Mouse (Mus musculus): ENCODE data around the gene Grip1. TPM values are rescaled to one million over a fixed set of nuclear protein-coding genes. Genes with fewer than 3 reads are reported as not detected.

Grip1 gene
- polyA plus RNA-seq, 1 experiment from 2014 or later: 1.7 TPM

DNA sequence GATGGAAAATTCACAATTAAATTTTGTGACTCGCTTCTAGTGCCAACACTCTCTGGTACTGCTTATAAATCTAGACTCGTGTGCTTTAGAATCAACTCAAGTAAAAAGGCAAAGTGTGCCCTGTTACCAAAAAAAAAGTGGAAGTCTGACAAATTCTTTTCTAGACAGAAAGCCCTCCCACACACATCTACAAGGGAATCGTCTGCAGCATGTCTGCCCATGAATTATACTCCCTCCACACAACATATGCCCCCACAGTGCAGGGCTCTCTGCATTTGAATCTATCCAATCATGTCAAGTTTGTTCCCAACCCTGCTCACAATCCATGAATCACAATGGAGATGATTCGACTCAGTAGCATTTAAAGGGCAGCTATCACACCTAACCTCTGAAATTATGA is 380.5 kb downstream of the Grip1 start:
- no peaks in the 10 kb centered on the region for H3K36me3 ChIP-seq
- H3K9me3 ChIP-seq: no peaks in the 10 kb centered on the region
- H3K4me2 ChIP-seq (replicated peaks): no peak overlapping the region
- no peak overlapping the region for H3K4me3 ChIP-seq (replicated peaks)
- H3K27ac ChIP-seq: no peak overlapping the region
- no peak overlapping the region for H3K9ac ChIP-seq
- H3K4me1 ChIP-seq (replicated peaks): no peaks in the 10 kb centered on the region
- H3K27me3 ChIP-seq (replicated peaks): no peaks in the 10 kb centered on the region
- ATAC-seq: no peak
- WGBS: 76% methylated on average over 4 of the region's 4 CpGs

DNA sequence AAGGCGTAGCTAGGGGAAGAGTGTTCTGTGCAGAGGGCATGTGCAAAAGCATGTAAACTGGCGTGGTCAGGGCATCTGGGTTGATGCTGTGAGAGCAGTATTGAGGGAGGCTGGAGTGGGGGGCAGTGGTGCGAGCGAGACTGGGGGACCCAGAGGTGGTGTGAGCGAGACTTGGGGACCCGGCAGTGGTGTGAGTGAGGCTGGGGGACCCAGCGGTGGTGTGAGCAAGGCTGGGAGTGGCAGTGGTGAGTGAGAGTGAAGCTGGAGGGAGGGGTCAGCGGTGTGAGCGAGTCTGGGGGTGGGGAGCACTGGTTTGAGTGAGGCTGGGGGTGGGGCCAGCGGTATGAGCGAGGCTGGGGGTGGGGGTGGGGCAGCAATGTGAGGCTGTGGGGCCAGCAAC is 386.0 kb downstream of the Grip1 start:
- Histone ChIP-seq H3K36me3 (no peaks in the 10 kb centered on the region), H3K9ac (no peak overlapping the region), H3K4me2 (replicated peaks) (no peak overlapping the region), H3K9me3 (no peaks in the 10 kb centered on the region), H3K4me3 (replicated peaks) (no peak overlapping the region), H3K27me3 (replicated peaks) (no peaks in the 10 kb centered on the region), H3K4me1 (replicated peaks) (no peaks in the 10 kb centered on the region), H3K27ac (no peak overlapping the region)
- WGBS: 78% methylated on average over 11 of the region's 11 CpGs
- no peak for ATAC-seq

DNA sequence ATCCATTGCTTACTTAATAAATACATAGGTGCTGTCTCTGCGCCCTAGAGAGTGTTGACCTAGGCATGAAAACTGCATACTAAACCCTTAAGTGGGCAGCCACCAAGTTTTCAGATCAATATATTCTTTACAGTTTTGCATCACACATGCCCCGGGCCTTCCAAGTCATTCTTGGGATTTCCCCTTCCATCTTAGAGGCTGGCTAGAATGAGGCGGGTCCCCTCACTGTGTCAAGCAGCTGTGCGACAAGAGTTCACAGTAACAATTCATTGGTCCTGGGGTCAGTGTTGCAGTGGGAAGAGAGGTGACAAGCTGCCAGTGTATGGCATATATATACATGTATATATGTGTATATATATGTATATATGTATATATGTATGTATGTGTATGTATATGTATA is 388.4 kb downstream of the Grip1 start:
- no peak overlapping the region for H3K4me2 ChIP-seq (replicated peaks)
- no peak for ATAC-seq
- WGBS: 88% methylated on average over 4 of the region's 4 CpGs
- H3K4me3 ChIP-seq (replicated peaks): no peak overlapping the region
- no peak overlapping the region for H3K9ac ChIP-seq
- H3K27ac ChIP-seq: no peak overlapping the region
- no peaks in the 10 kb centered on the region for H3K36me3 ChIP-seq
- H3K9me3 ChIP-seq: no peaks in the 10 kb centered on the region
- no peaks in the 10 kb centered on the region for H3K27me3 ChIP-seq (replicated peaks)
- H3K4me1 ChIP-seq (replicated peaks): no peaks in the 10 kb centered on the region

DNA sequence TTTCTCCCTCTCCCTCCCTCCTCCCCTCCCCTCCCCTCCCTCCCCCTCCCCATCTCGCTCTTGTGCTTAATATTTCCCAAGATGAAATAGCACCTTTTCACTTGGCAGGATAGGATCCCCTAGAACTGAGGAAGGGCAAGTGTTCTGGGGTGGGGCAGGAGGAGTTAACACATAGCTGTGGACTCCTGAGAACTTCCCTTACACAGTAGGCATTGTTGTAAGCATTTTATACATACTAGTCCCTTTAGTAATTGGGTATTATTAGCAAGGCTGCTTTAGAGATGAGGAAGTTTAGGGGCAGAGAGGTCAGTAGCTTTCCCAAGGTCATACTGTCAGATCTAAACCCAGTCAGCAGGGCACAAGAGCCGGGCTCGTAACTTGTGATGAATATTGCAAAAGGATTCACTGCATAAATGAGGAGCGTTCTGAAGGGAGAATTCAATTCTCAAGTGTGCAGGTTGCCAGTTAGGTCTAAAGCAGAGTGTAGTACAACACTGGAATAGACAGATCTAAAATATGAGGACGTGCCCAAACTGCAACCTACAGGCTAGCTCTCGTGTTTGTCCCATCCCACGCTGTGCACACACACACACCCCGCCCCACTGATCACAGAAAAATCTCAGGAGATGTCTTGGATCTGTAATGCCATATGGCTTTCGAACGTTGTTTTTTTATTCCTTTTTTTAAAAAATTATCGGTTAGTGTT is 392.2 kb downstream of the Grip1 start:
- ATAC-seq: no peak
- Histone ChIP-seq H3K27ac (no peak overlapping the region), H3K9ac (no peak overlapping the region), H3K36me3 (no peaks in the 10 kb centered on the region), H3K27me3 (replicated peaks) (no peaks in the 10 kb centered on the region), H3K4me2 (replicated peaks) (no peak overlapping the region), H3K9me3 (no peaks in the 10 kb centered on the region), H3K4me3 (replicated peaks) (no peak overlapping the region), H3K4me1 (replicated peaks) (no peaks in the 10 kb centered on the region)
- 83% methylated on average over 11 of the region's 11 CpGs for WGBS

DNA sequence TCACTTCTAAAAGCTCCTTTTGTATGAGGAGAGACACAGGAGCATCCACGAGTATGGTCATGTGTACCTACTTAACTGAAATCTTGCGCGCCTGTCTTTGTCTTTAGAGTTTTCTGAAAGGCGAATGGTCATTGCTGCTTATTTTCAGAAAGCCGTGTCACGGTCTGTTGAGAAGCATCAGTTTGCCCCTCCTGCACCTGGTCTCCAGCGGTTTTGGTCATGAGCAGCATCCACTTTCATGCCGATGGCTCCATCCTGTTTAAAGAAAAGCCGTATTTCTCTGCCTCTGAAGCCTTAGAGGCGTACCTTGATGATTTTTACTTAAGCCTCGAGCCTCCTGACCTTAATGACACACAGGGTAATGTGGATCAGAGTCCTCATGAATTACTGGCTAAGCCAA is 398.0 kb downstream of the Grip1 start:
- no peak overlapping the region for H3K27ac ChIP-seq
- ATAC-seq: no peak
- no peak overlapping the region for H3K4me3 ChIP-seq (replicated peaks)
- no peaks in the 10 kb centered on the region for H3K4me1 ChIP-seq (replicated peaks)
- no peaks in the 10 kb centered on the region for H3K9me3 ChIP-seq
- no peak overlapping the region for H3K4me2 ChIP-seq (replicated peaks)
- no peaks in the 10 kb centered on the region for H3K27me3 ChIP-seq (replicated peaks)
- H3K36me3 ChIP-seq: no peaks in the 10 kb centered on the region
- H3K9ac ChIP-seq: no peak overlapping the region
- WGBS: 85% methylated on average over 11 of the region's 11 CpGs

DNA sequence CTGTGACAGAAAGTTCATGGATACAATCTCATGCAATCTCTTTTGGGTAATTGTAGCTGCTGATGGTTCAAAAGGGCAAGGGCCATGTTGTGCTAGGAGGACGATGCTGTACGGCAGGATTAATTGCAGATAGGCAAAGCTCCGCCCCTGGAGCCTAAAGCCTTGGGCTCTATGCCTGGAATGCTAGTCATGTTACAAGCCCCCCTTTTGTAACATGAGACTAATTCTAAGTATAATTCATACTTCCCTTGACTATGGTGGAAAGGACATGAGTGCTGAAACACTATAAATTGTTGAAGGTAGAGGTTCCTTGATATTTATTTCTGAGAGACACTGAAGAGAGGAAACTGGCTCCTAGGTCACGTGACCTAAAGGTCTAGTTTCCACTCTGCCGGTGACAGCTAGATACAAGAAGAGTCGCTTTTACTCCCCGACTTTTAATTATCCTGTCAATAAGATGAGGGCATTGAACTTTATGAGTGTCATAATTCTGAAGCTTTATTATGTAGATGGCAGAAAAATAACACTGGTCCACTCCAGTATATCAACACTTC is 399.0 kb downstream of the Grip1 start:
- no peak for ATAC-seq
- Histone ChIP-seq H3K4me2 (replicated peaks) (no peak overlapping the region), H3K4me3 (replicated peaks) (no peak overlapping the region), H3K27me3 (replicated peaks) (no peaks in the 10 kb centered on the region), H3K36me3 (no peaks in the 10 kb centered on the region), H3K9me3 (no peaks in the 10 kb centered on the region), H3K4me1 (replicated peaks) (no peaks in the 10 kb centered on the region), H3K27ac (no peak overlapping the region), H3K9ac (no peak overlapping the region)
- WGBS: 64% methylated on average over 7 of the region's 7 CpGs

DNA sequence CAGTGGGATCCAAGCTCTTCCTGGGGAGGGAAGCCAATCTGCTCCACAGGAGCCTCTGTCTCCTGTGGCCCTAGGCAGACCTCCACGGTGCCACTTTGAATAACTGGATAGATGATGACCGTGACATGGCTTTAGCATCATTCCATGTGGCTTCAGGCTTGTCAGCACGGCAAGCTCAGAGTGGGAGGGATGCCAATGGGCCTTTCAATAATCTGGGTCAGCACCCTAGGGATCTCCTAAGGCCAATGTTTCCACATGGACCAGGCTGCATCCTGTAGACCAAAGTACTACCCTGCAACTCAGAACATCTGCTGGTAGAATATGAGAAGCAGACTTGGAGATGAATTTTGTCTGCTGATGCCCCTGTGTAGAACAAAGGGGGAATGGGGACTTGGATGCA is 414.1 kb downstream of the Grip1 start:
- H3K36me3 ChIP-seq: no peaks in the 10 kb centered on the region
- no peak for ATAC-seq
- no peak overlapping the region for H3K4me2 ChIP-seq (replicated peaks)
- no peaks in the 10 kb centered on the region for H3K4me1 ChIP-seq (replicated peaks)
- no peaks in the 10 kb centered on the region for H3K9me3 ChIP-seq
- no peaks in the 10 kb centered on the region for H3K27me3 ChIP-seq (replicated peaks)
- H3K27ac ChIP-seq: no peak overlapping the region
- H3K9ac ChIP-seq: no peak overlapping the region
- 94% methylated on average over 3 of the region's 3 CpGs for WGBS
- no peak overlapping the region for H3K4me3 ChIP-seq (replicated peaks)

DNA sequence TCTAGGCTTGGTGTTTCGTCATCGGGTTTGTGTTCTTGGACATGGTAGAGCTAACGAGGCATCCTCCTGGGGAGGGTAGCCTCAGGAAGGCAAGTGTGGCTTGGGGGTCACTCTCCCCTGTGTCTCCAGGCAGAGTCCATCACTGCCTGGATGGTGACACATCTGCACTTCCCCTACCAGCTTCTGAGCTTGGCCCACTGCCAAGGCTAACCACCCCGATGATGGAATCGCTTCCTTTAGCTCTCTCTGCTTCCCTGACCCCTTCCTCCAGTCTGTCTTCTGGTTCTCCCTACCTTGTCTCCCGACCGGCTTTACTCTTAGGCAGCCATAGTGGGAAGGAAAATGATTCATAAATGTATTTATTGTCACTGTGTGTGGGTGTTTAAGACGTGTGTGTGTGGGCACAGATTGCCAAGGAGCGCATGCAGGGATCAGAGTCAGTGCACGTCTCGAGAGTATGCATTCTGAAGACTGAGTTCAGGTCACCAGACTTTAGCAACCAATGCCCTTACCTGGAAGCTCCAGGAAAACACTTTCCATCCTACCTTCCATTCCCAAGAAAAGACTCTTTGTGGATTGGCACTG is 415.5 kb downstream of the Grip1 start:
- Histone ChIP-seq H3K9me3 (no peaks in the 10 kb centered on the region), H3K9ac (no peak overlapping the region), H3K4me3 (replicated peaks) (no peak overlapping the region), H3K4me1 (replicated peaks) (no peaks in the 10 kb centered on the region), H3K27ac (no peak overlapping the region), H3K27me3 (replicated peaks) (no peaks in the 10 kb centered on the region), H3K36me3 (no peaks in the 10 kb centered on the region), H3K4me2 (replicated peaks) (no peak overlapping the region)
- ATAC-seq: no peak
- 85% methylated on average over 11 of the region's 11 CpGs for WGBS

DNA sequence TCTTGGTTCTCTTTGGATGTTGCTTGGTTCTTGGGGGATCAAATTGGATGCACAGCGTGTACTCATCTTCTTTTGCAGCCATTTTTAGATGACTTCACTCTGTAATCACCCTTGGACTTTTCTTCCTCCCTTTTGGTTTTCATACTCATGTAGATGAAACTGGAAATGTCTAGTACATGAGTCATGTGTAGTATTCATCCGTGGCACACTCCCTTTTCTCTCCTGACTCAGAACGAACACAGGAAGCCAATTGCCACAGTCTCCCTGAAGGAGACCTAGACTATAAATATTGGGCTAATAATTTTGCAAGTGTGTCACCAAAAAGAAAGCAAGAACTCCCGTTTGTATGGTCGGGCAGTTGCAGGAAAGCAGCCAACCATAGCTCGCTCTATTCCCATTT is 423.1 kb downstream of the Grip1 start:
- Histone ChIP-seq H3K4me3 (replicated peaks) (no peak overlapping the region), H3K36me3 (no peaks in the 10 kb centered on the region), H3K4me1 (replicated peaks) (no peaks in the 10 kb centered on the region), H3K27ac (no peak overlapping the region), H3K27me3 (replicated peaks) (no peaks in the 10 kb centered on the region), H3K4me2 (replicated peaks) (no peak overlapping the region), H3K9ac (no peak overlapping the region), H3K9me3 (no peaks in the 10 kb centered on the region)
- WGBS: 82% methylated on average over 6 of the region's 6 CpGs
- ATAC-seq: no peak

DNA sequence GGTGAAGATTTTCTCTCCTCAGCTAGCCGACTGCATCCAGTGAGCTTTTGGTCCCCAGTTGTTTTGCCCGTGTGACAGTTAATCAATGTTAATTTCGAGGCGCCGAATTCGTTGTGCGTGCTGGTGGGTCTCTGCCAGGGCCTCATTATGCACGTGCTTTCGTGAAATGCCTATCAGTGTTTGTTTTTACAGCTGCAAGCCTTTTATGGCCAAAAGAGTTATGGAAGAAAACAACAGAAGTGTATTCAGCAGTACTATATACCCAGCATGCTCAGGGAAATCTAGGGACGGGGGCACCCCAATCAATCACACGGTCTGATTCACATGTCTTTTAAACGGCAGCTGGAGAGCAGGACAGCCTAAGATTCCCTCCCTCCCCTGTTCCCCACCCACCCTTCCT is 424.7 kb downstream of the Grip1 start:
- no peak overlapping the region for H3K4me3 ChIP-seq (replicated peaks)
- ATAC-seq: no peak
- WGBS: 47% methylated on average over 12 of the region's 12 CpGs

DNA sequence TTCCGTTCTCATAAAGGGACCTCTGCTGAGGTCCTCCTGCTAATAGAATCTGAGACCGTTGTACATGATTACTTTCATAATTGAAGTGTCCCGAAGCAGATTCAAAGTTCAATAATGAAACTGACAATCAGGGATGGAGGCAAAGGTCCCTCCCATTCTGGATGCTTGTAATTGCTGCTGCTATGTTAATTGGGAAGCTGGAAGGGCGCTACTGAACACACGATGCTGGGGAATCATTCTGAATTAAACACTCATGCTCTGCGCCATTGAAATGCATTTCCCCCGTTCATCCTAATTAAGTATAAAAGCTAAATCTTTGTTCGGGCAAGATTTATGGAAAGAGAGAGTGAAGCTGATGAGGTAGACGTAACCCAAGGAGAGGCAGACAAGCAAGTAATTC is 431.0 kb downstream of the Grip1 start:
- Histone ChIP-seq H3K4me2 (replicated peaks) (no peak overlapping the region), H3K4me3 (replicated peaks) (no peak overlapping the region), H3K4me1 (replicated peaks) (no peaks in the 10 kb centered on the region), H3K36me3 (no peaks in the 10 kb centered on the region), H3K9ac (no peak overlapping the region), H3K27ac (no peak overlapping the region), H3K27me3 (replicated peaks) (no peaks in the 10 kb centered on the region), H3K9me3 (no peaks in the 10 kb centered on the region)
- no peak for ATAC-seq
- 80% methylated on average over 9 of the region's 9 CpGs for WGBS

More for the DNA sequence above, 424.7 kb downstream of the Grip1 start:
- H3K4me1 ChIP-seq (replicated peaks): no peaks in the 10 kb centered on the region
- H3K36me3 ChIP-seq: no peaks in the 10 kb centered on the region
- no peaks in the 10 kb centered on the region for H3K27me3 ChIP-seq (replicated peaks)
- no peaks in the 10 kb centered on the region for H3K9me3 ChIP-seq
- H3K27ac ChIP-seq: no peak overlapping the region
- no peak overlapping the region for H3K9ac ChIP-seq
- no peak overlapping the region for H3K4me2 ChIP-seq (replicated peaks)

DNA sequence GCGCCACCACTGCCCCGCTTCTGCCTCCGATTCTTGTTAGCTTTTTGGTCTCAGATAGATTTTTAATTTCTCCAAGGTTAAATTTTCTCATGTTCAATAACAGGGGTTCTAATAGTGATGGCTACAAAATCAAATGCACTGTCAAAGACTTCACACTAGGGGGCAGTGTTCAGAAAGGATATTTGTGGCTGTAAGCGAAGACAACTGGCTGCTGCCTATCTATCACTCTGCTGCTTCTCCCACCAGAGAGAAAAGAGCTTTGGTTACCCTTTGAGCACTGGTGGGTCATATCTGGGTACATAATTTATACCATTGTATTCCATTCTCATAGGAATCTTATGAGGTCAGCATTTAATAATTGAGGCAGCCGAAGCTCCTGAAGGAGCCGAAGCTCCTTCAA is 431.9 kb downstream of the Grip1 start:
- H3K27me3 ChIP-seq (replicated peaks): no peaks in the 10 kb centered on the region
- no peak overlapping the region for H3K4me2 ChIP-seq (replicated peaks)
- no peak overlapping the region for H3K4me3 ChIP-seq (replicated peaks)
- H3K36me3 ChIP-seq: no peaks in the 10 kb centered on the region
- H3K27ac ChIP-seq: no peak overlapping the region
- ATAC-seq: no peak
- no peak overlapping the region for H3K9ac ChIP-seq
- no peaks in the 10 kb centered on the region for H3K4me1 ChIP-seq (replicated peaks)
- 79% methylated on average over 6 of the region's 6 CpGs for WGBS
- no peaks in the 10 kb centered on the region for H3K9me3 ChIP-seq

DNA sequence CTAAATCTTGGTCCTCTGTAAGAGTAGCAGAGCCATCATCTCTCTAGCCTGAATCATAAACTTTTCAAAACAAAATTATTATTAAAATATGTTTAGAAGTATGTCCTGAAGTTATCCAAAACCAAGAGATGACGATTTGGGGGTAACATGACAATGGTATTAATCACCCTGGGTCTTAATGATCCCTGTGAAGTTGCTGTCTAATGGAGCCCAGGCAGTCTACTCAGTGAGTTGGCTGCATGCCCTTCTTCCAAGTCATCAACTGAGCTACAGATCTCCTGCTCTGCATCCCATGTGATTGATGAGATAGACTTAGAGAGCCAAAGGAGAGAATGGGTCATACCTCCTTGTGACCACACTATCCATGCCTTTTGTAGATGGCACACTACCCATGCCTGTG is 433.1 kb downstream of the Grip1 start:
- H3K9ac ChIP-seq: no peak overlapping the region
- H3K4me1 ChIP-seq (replicated peaks): no peaks in the 10 kb centered on the region
- H3K27ac ChIP-seq: no peak overlapping the region
- H3K9me3 ChIP-seq: no peaks in the 10 kb centered on the region
- no peak for ATAC-seq
- no peaks in the 10 kb centered on the region for H3K36me3 ChIP-seq
- no peak overlapping the region for H3K4me3 ChIP-seq (replicated peaks)
- WGBS: 80% methylated on average over 1 of the region's 1 CpGs
- no peak overlapping the region for H3K4me2 ChIP-seq (replicated peaks)
- H3K27me3 ChIP-seq (replicated peaks): no peaks in the 10 kb centered on the region

All from intestine, embryonic 15.5 days (tissue).